Mouse (Mus musculus) MEL (cell line): ENCODE measurements around the gene Ercc6. TPM values are rescaled to one million over a fixed set of nuclear protein-coding genes. Genes with fewer than 3 reads are reported as not detected.

Source experiments
- DNase-seq: peaks from one replicate; pipeline ENCODE4 v3.0.0; 2011; ENCODE audit warnings: low read depth, low spot score
- H3K27ac ChIP-seq: 2 replicates; pipeline ENCODE4 v1.5.1; 2012; ENCODE audit warnings: low read depth, mild to moderate bottlenecking, control low read depth, low read length, moderate library complexity; ENCODE audit not compliant: control insufficient read depth
- H3K27me3 ChIP-seq, 2 experiments: fragments of 150-350 bp in 1 of 2; sonication (generic) in 1 of 2; 2 replicates each; pipeline ENCODE4 v1.6.1; 2012; ENCODE audit warnings: low read length in 2 of 2, mild to moderate bottlenecking in 2 of 2, improper control_type of control experiment in 1 of 2, moderate library complexity in 1 of 2; ENCODE audit not compliant: insufficient read depth in 2 of 2, control insufficient read depth in 1 of 2
- H3K36me3 ChIP-seq, 2 experiments: 2 replicates each; pipeline ENCODE4 v1.6.1; 2012 to 2014; ENCODE audit warnings: low read length in 2 of 2, improper control_type of control experiment in 1 of 2, inconsistent platforms in 1 of 2, mild to moderate bottlenecking in 1 of 2; ENCODE audit not compliant: insufficient read depth in 2 of 2, control insufficient read depth in 1 of 2
- H3K4me1 ChIP-seq, 2 experiments: fragments of 150-350 bp in 1 of 2; sonication (generic) in 1 of 2; 2 replicates each; pipeline ENCODE4 v1.6.1; 2012; ENCODE audit warnings: low read length in 2 of 2, improper control_type of control experiment in 1 of 2, mild to moderate bottlenecking in 1 of 2; ENCODE audit not compliant: insufficient read depth in 2 of 2, control insufficient read depth in 1 of 2
- H3K4me3 ChIP-seq, 2 experiments: fragments of 150-350 bp in 1 of 2; sonication (generic) in 1 of 2; 2 replicates each; pipeline ENCODE4 v1.5.1; 2012; ENCODE audit warnings: low read depth in 2 of 2, low read length in 2 of 2, mild to moderate bottlenecking in 2 of 2, moderate library complexity in 2 of 2, control low read depth in 1 of 2, improper control_type of control experiment in 1 of 2; ENCODE audit not compliant: control insufficient read depth in 1 of 2, insufficient read depth in 1 of 2
- H3K79me2 ChIP-seq: 2 replicates; pipeline ENCODE4 v1.6.1; 2012; ENCODE audit warnings: mild to moderate bottlenecking, low read length, moderate library complexity; ENCODE audit not compliant: control insufficient read depth, poor library complexity, insufficient read depth
- H3K9ac ChIP-seq: 2 replicates; pipeline ENCODE4 v1.6.1; 2012; ENCODE audit warnings: low read depth, mild to moderate bottlenecking, control low read depth, low read length, moderate library complexity; ENCODE audit not compliant: control insufficient read depth, poor library complexity, severe bottlenecking
- H3K9me3 ChIP-seq: fragments of 150-350 bp; sonication (generic); replicated peaks from 2 replicates; pipeline ENCODE4 v1.6.1; 2012; ENCODE audit warnings: mild to moderate bottlenecking, low read length, improper control_type of control experiment, moderate library complexity; ENCODE audit not compliant: insufficient read depth
- BHLHE40 ChIP-seq: IDR thresholded peaks from 2 replicates; pipeline ENCODE4 v1.6.1; 2012; ENCODE audit warnings: low read depth, mild to moderate bottlenecking, inconsistent platforms, low read length, improper control_type of control experiment, borderline replicate concordance
- CHD1 ChIP-seq: IDR thresholded peaks from 2 replicates; pipeline ENCODE4 v1.6.1; 2012; ENCODE audit warnings: low read depth, mild to moderate bottlenecking, inconsistent platforms, low read length, improper control_type of control experiment
- CHD2 ChIP-seq: IDR thresholded peaks from 2 replicates; pipeline ENCODE4 v1.6.1; 2011; ENCODE audit warnings: low read length, improper control_type of control experiment
- E2F4 ChIP-seq: IDR thresholded peaks from 2 replicates; pipeline ENCODE4 v1.6.1; 2011; ENCODE audit warnings: low read depth, low read length, improper control_type of control experiment, borderline replicate concordance
- ELF1 ChIP-seq: IDR thresholded peaks from 2 replicates; pipeline ENCODE4 v1.6.1; 2014; ENCODE audit warnings: low read depth, mild to moderate bottlenecking, inconsistent platforms, low read length, improper control_type of control experiment, moderate library complexity
- EP300 ChIP-seq, 2 experiments: IDR thresholded peaks; 2 replicates each; pipeline ENCODE4 v1.6.1; 2011; ENCODE audit warnings: improper control_type of control experiment in 2 of 2, low read length in 2 of 2, low read depth in 1 of 2, mild to moderate bottlenecking in 1 of 2
- ETS1 ChIP-seq: IDR thresholded peaks from 2 replicates; pipeline ENCODE4 v1.6.1; 2012; ENCODE audit warnings: low read depth, mild to moderate bottlenecking, inconsistent platforms, low read length, improper control_type of control experiment, moderate library complexity
- GABPA ChIP-seq: IDR thresholded peaks from 2 replicates; pipeline ENCODE4 v1.6.1; 2012; ENCODE audit warnings: low read depth, mild to moderate bottlenecking, inconsistent platforms, low read length, improper control_type of control experiment, moderate library complexity
- GATA1 ChIP-seq: IDR thresholded peaks from 2 replicates; pipeline ENCODE4 v1.6.1; 2011; ENCODE audit warnings: low read depth, low read length, improper control_type of control experiment
- HCFC1 ChIP-seq: IDR thresholded peaks from 2 replicates; pipeline ENCODE4 v1.6.1; 2012; ENCODE audit warnings: low read depth, mild to moderate bottlenecking, inconsistent platforms, low read length, improper control_type of control experiment, moderate library complexity
- JUND ChIP-seq: IDR thresholded peaks from 2 replicates; pipeline ENCODE4 v1.6.1; 2011; ENCODE audit warnings: low read depth, mild to moderate bottlenecking, improper control_type of control experiment, low read length
- KAT2A ChIP-seq: conservative IDR thresholded peaks from 2 replicates; pipeline ENCODE4 v1.6.1; 2012; ENCODE audit warnings: low read depth, low read length, improper control_type of control experiment, inconsistent platforms
- MAFK ChIP-seq: IDR thresholded peaks from 2 replicates; pipeline ENCODE4 v1.6.1; 2011; ENCODE audit warnings: low read depth, mild to moderate bottlenecking, low read length, improper control_type of control experiment, borderline replicate concordance
- MAZ ChIP-seq: IDR thresholded peaks from 2 replicates; pipeline ENCODE4 v1.6.1; 2012; ENCODE audit warnings: low read depth, mild to moderate bottlenecking, inconsistent platforms, low read length, improper control_type of control experiment
- MEF2A ChIP-seq: IDR thresholded peaks from 2 replicates; pipeline ENCODE4 v1.6.1; 2014; ENCODE audit warnings: low read depth, mild to moderate bottlenecking, inconsistent platforms, low read length, improper control_type of control experiment; ENCODE audit not compliant: poor library complexity, insufficient replicate concordance, severe bottlenecking; ENCODE audit errors: extremely low read depth
- MXI1 ChIP-seq: IDR thresholded peaks from 2 replicates; pipeline ENCODE4 v1.6.1; 2011; ENCODE audit warnings: mild to moderate bottlenecking, low read depth, low read length, improper control_type of control experiment
- MYC ChIP-seq: IDR thresholded peaks from 2 replicates; pipeline ENCODE4 v1.6.1; 2011; ENCODE audit warnings: low read depth, mild to moderate bottlenecking, low read length, improper control_type of control experiment, moderate library complexity
- NELFE ChIP-seq: IDR thresholded peaks from 2 replicates; pipeline ENCODE4 v1.6.1; 2011; ENCODE audit warnings: low read depth, low read length, improper control_type of control experiment
- NRF1 ChIP-seq: IDR thresholded peaks from 2 replicates; pipeline ENCODE4 v1.6.1; 2014; ENCODE audit warnings: low read depth, mild to moderate bottlenecking, inconsistent platforms, low read length, improper control_type of control experiment, moderate library complexity; ENCODE audit not compliant: poor library complexity, insufficient read depth, severe bottlenecking
- POLR2A ChIP-seq, 2 experiments: IDR thresholded peaks; 2 replicates each; pipeline ENCODE4 v1.6.1; 2011 to 2012; ENCODE audit warnings: low read length in 2 of 2, mild to moderate bottlenecking in 2 of 2, control low read depth in 1 of 2, improper control_type of control experiment in 1 of 2, low read depth in 1 of 2, moderate library complexity in 1 of 2; ENCODE audit not compliant: control insufficient read depth in 1 of 2, insufficient read depth in 1 of 2, poor library complexity in 1 of 2
- POLR2AphosphoS2 ChIP-seq: IDR thresholded peaks from 2 replicates; pipeline ENCODE4 v1.6.1; 2011; ENCODE audit warnings: low read length, improper control_type of control experiment
- POLR2AphosphoS5 ChIP-seq: IDR thresholded peaks from 2 replicates; pipeline ENCODE4 v1.6.1; 2012; ENCODE audit warnings: low read depth, borderline replicate concordance, mild to moderate bottlenecking, inconsistent platforms, low read length, moderate library complexity, mixed read lengths
- RAD21 ChIP-seq: IDR thresholded peaks from 2 replicates; pipeline ENCODE4 v1.6.1; 2011; ENCODE audit warnings: mild to moderate bottlenecking, low read depth, low read length, improper control_type of control experiment
- RCOR1 ChIP-seq: IDR thresholded peaks from 2 replicates; pipeline ENCODE4 v1.6.1; 2012; ENCODE audit warnings: low read depth, mild to moderate bottlenecking, inconsistent platforms, low read length, improper control_type of control experiment
- SIN3A ChIP-seq: IDR thresholded peaks from 2 replicates; pipeline ENCODE4 v1.6.1; 2012; ENCODE audit warnings: low read length, improper control_type of control experiment, inconsistent platforms
- SMC3 ChIP-seq: IDR thresholded peaks from 2 replicates; pipeline ENCODE4 v1.6.1; 2011; ENCODE audit warnings: low read depth, low read length, improper control_type of control experiment
- TAL1 ChIP-seq: IDR thresholded peaks from 2 replicates; pipeline ENCODE4 v1.6.1; 2012; ENCODE audit warnings: mild to moderate bottlenecking, inconsistent platforms, low read length, moderate library complexity, mixed read lengths
- TBP ChIP-seq: IDR thresholded peaks from 2 replicates; pipeline ENCODE4 v1.8.0; 2011; ENCODE audit warnings: low read depth, low read length, improper control_type of control experiment
- UBTF ChIP-seq: IDR thresholded peaks from 2 replicates; pipeline ENCODE4 v1.6.1; 2012; ENCODE audit warnings: low read depth, mild to moderate bottlenecking, inconsistent platforms, low read length, improper control_type of control experiment, moderate library complexity, borderline replicate concordance; ENCODE audit not compliant: insufficient read depth
- USF1 ChIP-seq: IDR thresholded peaks from 2 replicates; pipeline ENCODE4 v1.6.1; 2014; ENCODE audit warnings: low read depth, mild to moderate bottlenecking, inconsistent platforms, low read length, improper control_type of control experiment, moderate library complexity
- USF2 ChIP-seq, 2 experiments: IDR thresholded peaks; 2 replicates each; pipeline ENCODE4 v1.6.1; 2011 to 2012; ENCODE audit warnings: improper control_type of control experiment in 2 of 2, low read length in 2 of 2, borderline replicate concordance in 1 of 2, inconsistent platforms in 1 of 2, low read depth in 1 of 2, mild to moderate bottlenecking in 1 of 2; ENCODE audit not compliant: insufficient read depth in 1 of 2
- ZC3H11A ChIP-seq: IDR thresholded peaks from 2 replicates; pipeline ENCODE4 v1.6.1; 2012; ENCODE audit warnings: low read depth, mild to moderate bottlenecking, inconsistent platforms, low read length, improper control_type of control experiment
- ZKSCAN1 ChIP-seq: IDR thresholded peaks from 2 replicates; pipeline ENCODE4 v1.6.1; 2012; ENCODE audit warnings: low read depth, mild to moderate bottlenecking, inconsistent platforms, low read length, improper control_type of control experiment, moderate library complexity
- ZMIZ1 ChIP-seq: IDR thresholded peaks from 2 replicates; pipeline ENCODE4 v1.6.1; 2012; ENCODE audit warnings: low read depth, mild to moderate bottlenecking, inconsistent platforms, low read length, improper control_type of control experiment, moderate library complexity
- ZNF384 ChIP-seq: IDR thresholded peaks from 2 replicates; pipeline ENCODE4 v1.6.1; 2012; ENCODE audit warnings: low read depth, mild to moderate bottlenecking, inconsistent platforms, low read length, improper control_type of control experiment
- polyA plus RNA-seq, 2 experiments: library from polyadenylated mRNA; stranded (reverse) in 1 of 2; unstranded in 1 of 2; fragments of >175 nt in 1 of 2; fragments of >200 nt in 1 of 2; gene quantifications; 2 replicates each; pipeline versions ENCODE4 v1.2.1 to v1.2.4; 2012; ENCODE audit warnings: low replicate concordance in 2 of 2, low read depth in 1 of 2; ENCODE audit not compliant: insufficient read length in 2 of 2, insufficient read depth in 1 of 2, missing spikeins in 1 of 2
- total RNA-seq: library from RNA; depleted of rRNA; stranded (reverse); fragments of 300-350 nt; gene quantifications from 2 replicates; pipeline ENCODE4 v1.2.3, GENCODE M21; 2012; rRNA removed

The Ercc6 gene
- 12.5 and 15.1 TPM in 2 replicates for total RNA-seq
- polyA plus RNA-seq: 100 to 1,000 TPM in 1 of 2 experiments, 10 to 100 TPM in 1; 15.4 to 186 TPM

DNA sequence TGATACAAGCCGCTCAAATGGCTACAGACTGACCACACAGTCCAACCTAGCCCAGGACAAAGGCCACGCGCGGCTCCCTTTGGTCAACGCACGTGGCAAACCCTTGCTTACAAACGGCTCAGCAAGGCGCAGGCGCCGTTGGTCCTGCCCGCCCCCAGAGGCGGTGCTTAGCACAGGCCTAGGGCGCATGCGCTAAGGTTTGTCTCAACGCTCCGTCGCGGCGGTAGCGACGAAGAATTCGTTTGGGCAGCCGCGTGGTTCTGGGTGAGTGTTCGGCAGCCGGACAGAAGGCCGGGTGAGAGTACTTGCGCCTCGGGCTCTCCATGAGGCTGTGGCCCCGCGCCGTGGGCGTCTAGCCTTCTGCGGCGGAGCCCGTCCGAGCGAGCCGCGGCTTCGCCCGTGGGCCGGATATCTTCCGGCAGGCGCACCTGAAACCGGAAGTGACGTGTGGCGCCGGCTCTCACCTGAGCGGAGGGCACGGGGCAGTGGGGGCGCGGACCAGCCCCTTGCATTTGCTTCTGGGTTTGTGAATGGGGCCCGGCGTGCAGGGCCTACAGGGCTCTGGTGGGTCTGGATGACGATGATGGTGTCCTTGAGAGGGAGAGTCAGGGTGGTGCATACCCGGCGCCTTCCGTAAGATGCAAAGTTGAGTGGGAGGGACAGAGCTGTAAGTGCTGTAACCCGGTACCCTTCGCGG lies at the start of gene Ercc6:
Ercc6 (plus strand) TSS at position 186 of the 697 bp plus-strand sequence.
- peak within 1 kb of the TSS; percentile 80 for H3K9ac ChIP-seq
- no peaks in the 10 kb centered on the region for H3K27me3 ChIP-seq
- peaks cover 7 to 29% of the 10 kb centered on the region in 2 experiments for H3K4me1 ChIP-seq
- H3K9me3 ChIP-seq: no peaks in the 10 kb centered on the region
- peaks cover 26% of the 10 kb centered on the region for H3K79me2 ChIP-seq
- peak within 1 kb of the TSS; percentile 56 for H3K27ac ChIP-seq
- H3K4me3 ChIP-seq: peak within 1 kb of the TSS; percentile 79 to 84
- peaks cover 9 to 25% of the 10 kb centered on the region in 2 experiments for H3K36me3 ChIP-seq
- DNase-seq: peak; percentile 96
- no peak for TF ChIP-seq ZKSCAN1
- TF ChIP-seq JUND: no peak
- peak; percentile 57; the same call in 1 of the 2 replicates for TF ChIP-seq ELF1
- TF ChIP-seq BHLHE40: peak; percentile 31
- peak; percentile 99 for TF ChIP-seq MYC
- TF ChIP-seq NRF1: peak; percentile 88
- no peak; a peak in 2 of 4 replicates for TF ChIP-seq EP300 (IDR thresholded peaks at IDR 0.05; ENCODE audit: low read depth in 1 of 2, low read length in 2 of 2)
- TF ChIP-seq USF2 (IDR thresholded peaks at IDR 0.05; ENCODE audit: borderline replicate concordance in 1 of 2, insufficient read depth in 1 of 2, low read depth in 1 of 2, low read length in 2 of 2): no peak
- no peak for TF ChIP-seq MAZ
- peak; percentile 91 for TF ChIP-seq ZMIZ1
- peak; percentile 91 for TF ChIP-seq SIN3A
- peak; percentile 99 for TF ChIP-seq POLR2AphosphoS2
- TF ChIP-seq ETS1: no peak
- no peak for TF ChIP-seq CHD1
- TF ChIP-seq CHD2: no peak
- no peak; the same call in 1 of the 2 replicates for TF ChIP-seq POLR2AphosphoS5
- no peak for TF ChIP-seq ZNF384
- no peak for TF ChIP-seq UBTF
- peak; percentile 69; the same call in 1 of the 2 replicates for TF ChIP-seq TBP
- TF ChIP-seq SMC3: no peak
- peak; percentile 72 for TF ChIP-seq HCFC1
- TF ChIP-seq NELFE: peak; percentile 98
- 0 out of 2 replicates have a peak, but pooled peaks have one; percentile 28 for TF ChIP-seq RCOR1
- no peak for TF ChIP-seq GATA1
- no peak for TF ChIP-seq RAD21
- no peak for TF ChIP-seq TAL1
- TF ChIP-seq E2F4: 0 out of 2 replicates have a peak, but pooled peaks have one; percentile 24
- TF ChIP-seq KAT2A: no peak; the same call in 1 of the 2 replicates
- TF ChIP-seq ZC3H11A: no peak
- TF ChIP-seq MEF2A: no peak
- TF ChIP-seq MAFK: no peak
- TF ChIP-seq GABPA: no peak
- peak; percentile 99 for TF ChIP-seq MXI1
- TF ChIP-seq POLR2A (IDR thresholded peaks at IDR 0.05; ENCODE audit: control insufficient read depth in 1 of 2, insufficient read depth in 1 of 2, low read depth in 1 of 2, low read length in 2 of 2, poor library complexity in 1 of 2): peak; percentile 92 to 96
- TF ChIP-seq USF1: peak; percentile 40; the same call in 1 of the 2 replicates
